Mouse (Mus musculus) liver, embryonic 14.5 days (tissue): Measurements from ENCODE around the gene Slitrk3.

Experiments
- CTCF ChIP-seq: IDR thresholded peaks from 2 replicates; pipeline ENCODE4 v1.5.1; 2016; ENCODE audit warnings: antibody characterized with exemption, low read depth, control low read depth
- EP300 ChIP-seq: IDR thresholded peaks from 2 replicates; pipeline ENCODE4 v1.6.1; 2016; ENCODE audit warnings: antibody characterized with exemption, low read depth

DNA sequence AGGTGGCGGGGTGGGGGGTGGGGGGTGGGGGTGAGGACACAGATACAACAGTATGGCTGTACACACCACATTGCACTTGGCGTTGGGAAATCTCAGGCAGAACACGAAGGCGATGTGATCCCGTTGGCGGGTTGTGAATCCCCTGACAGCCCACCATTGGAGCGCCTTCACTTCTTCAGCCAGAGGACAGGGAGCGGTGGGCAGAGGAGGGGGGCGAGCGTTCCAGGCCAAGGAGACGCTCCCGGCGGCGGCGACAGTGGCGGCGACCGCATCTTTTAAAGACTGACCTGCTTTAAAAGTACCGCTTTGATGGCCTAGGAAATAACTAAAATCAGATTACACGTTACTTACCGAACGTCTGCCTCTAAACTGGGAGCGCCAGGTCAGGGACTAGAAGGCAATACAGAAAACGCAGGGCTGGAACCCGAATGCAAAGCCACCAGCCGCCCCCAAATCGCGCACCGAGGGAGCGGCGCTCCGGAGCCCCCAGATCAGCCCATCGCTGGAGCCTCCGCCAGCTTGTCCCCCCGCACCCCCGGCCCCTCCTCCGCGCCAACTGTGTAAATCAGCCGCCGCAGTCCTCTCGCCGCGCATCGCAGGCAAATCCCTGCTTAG, at the start of gene Slitrk3:
- no peak for TF ChIP-seq CTCF
- no peak for TF ChIP-seq EP300
